Mouse (Mus musculus) kidney, postnatal 0 days (tissue): ENCODE data around the gene Fzd1. TPM values are rescaled to one million over a fixed set of nuclear protein-coding genes. Genes with fewer than 3 reads are reported as not detected.
A peak's percentile ranks its signal among the peaks of the same experiment; 100 is the strongest.

Experiments used
- ATAC-seq: fragments of 200-750 bp; cut with Nextera tagmentation; replicated peaks from 2 replicates; pipeline ENCODE4 v1.8.0; 2017; ENCODE audit warnings: low read depth, moderate number of reproducible peaks, moderate TSS enrichment, moderate library complexity; ENCODE audit not compliant: low FRiP score
- DNase-seq: peaks from one replicate; pipeline ENCODE4 v3.0.0-alpha.2; 2016; ENCODE audit warnings: low spot score
- H3K27ac ChIP-seq: fragments of 300-500 bp; sonication (generic); 2 replicates; pipeline ENCODE4 v1.5.1; 2014; ENCODE audit warnings: mild to moderate bottlenecking
- H3K27me3 ChIP-seq: fragments of 300-500 bp; sonication (generic); 2 replicates; pipeline ENCODE4 v1.6.1; 2014; ENCODE audit warnings: low read length, mixed read lengths; ENCODE audit not compliant: insufficient read depth
- H3K36me3 ChIP-seq: fragments of 300-500 bp; sonication (generic); 2 replicates; pipeline ENCODE4 v1.6.1; 2014; ENCODE audit warnings: low read length, mixed read lengths; ENCODE audit not compliant: insufficient read depth
- H3K4me1 ChIP-seq: fragments of 300-500 bp; sonication (generic); replicated peaks from 2 replicates; pipeline ENCODE4 v1.6.1; 2014; ENCODE audit warnings: antibody characterized with exemption, low read length, mixed read lengths; ENCODE audit not compliant: insufficient read depth
- H3K4me2 ChIP-seq: fragments of 300-500 bp; sonication (generic); 2 replicates; pipeline ENCODE4 v1.6.1; 2014; ENCODE audit warnings: mild to moderate bottlenecking, low read length, moderate library complexity, mixed read lengths
- H3K4me3 ChIP-seq: fragments of 300-500 bp; sonication (generic); replicated peaks from 2 replicates; pipeline ENCODE4 v1.5.1; 2014; ENCODE audit warnings: low read depth, low read length
- H3K9ac ChIP-seq: fragments of 300-500 bp; sonication (generic); 2 replicates; pipeline ENCODE4 v1.6.1; 2014; ENCODE audit warnings: low read depth, low read length
- H3K9me3 ChIP-seq: fragments of 300-500 bp; sonication (generic); replicated peaks from 2 replicates; pipeline ENCODE4 v1.6.1; 2016; ENCODE audit warnings: low read length, inconsistent platforms, mixed read lengths
- CTCF ChIP-seq: IDR thresholded peaks from 2 replicates; pipeline ENCODE4 v1.5.1; 2016; ENCODE audit warnings: antibody characterized with exemption, low read depth, mild to moderate bottlenecking, moderate library complexity
- WGBS: fragments of 180-500 bp; shearing (Covaris S2); extraction: QIAGEN DNeasy Blood & Tissue Kit; methylation state at CpG from one replicate; pipeline ENCODE4 v1.1.7; 2014; 5-methylcytosine and 5-hydroxymethylcytosine counted together
- polyA plus RNA-seq: library from polyadenylated mRNA; unstranded; fragments of >200 nt; fragmentation: Nextera tagmentation; extraction: Ambion mirVana; gene quantifications from 2 replicates; pipeline ENCODE4 v1.2.1, GENCODE M21; 2015

The Fzd1 gene
- polyA plus RNA-seq = 35.6 and 41.8 TPM in 2 replicates

- 1% methylated on average over 33 of the region's 33 CpGs for WGBS
Measured at GRCm38 (mm10) chr5:4757902-4758301, at the start of gene Fzd1. TSS of gene Fzd1 (minus strand) at chr5:4758035.

GRCm38 (mm10) chr5:4805228-4805627 is 47.4 kb upstream of the Fzd1 start:
- TF ChIP-seq CTCF = no peak
- Histone ChIP-seq H3K9me3 (no peaks in the 10 kb centered on the region), H3K27ac (no peak overlapping the region), H3K4me2 (no peak overlapping the region), H3K4me1 (no peaks in the 10 kb centered on the region), H3K9ac (no peak overlapping the region), H3K27me3 (no peaks in the 10 kb centered on the region), H3K36me3 (no peaks in the 10 kb centered on the region), H3K4me3 (no peak overlapping the region)
- ATAC-seq (peak; percentile 59; the same call in 1 of the 2 replicates), DNase-seq (no peak)
- 49% methylated on average over 4 of the region's 4 CpGs for WGBS

More at GRCm38 (mm10) chr5:4757902-4758301, at the start of gene Fzd1:
- Histone ChIP-seq H3K4me3 (peak within 1 kb of the TSS; percentile 82), H3K27me3 (no peaks in the 10 kb centered on the region), H3K9ac (peak within 1 kb of the TSS; percentile 90), H3K4me2 (peak within 1 kb of the TSS; percentile 95), H3K9me3 (no peaks in the 10 kb centered on the region), H3K36me3 (no peaks in the 10 kb centered on the region), H3K4me1 (no peaks in the 10 kb centered on the region; the same call in 1 of the 2 replicates), H3K27ac (peak within 1 kb of the TSS; percentile 97)
- peak; percentile 96 for ATAC-seq
- DNase-seq = peak; percentile 99
- TF ChIP-seq CTCF = peak; percentile 52

GRCm38 (mm10) chr5:4803708-4804107 is 45.9 kb upstream of the Fzd1 start:
- Histone ChIP-seq H3K9ac (no peak overlapping the region), H3K4me1 (no peaks in the 10 kb centered on the region), H3K4me3 (no peak overlapping the region), H3K4me2 (no peak overlapping the region), H3K9me3 (no peaks in the 10 kb centered on the region), H3K27ac (no peak overlapping the region), H3K27me3 (no peaks in the 10 kb centered on the region), H3K36me3 (no peaks in the 10 kb centered on the region)
- 71% methylated on average over 5 of the region's 5 CpGs for WGBS
- DNase-seq = no peak
- no peak for TF ChIP-seq CTCF
- no peak for ATAC-seq

GRCm38 (mm10) chr5:4801971-4802370 is 44.1 kb upstream of the Fzd1 start:
- DNase-seq = no peak
- no peak overlapping the region for H3K4me3 ChIP-seq

GRCm38 (mm10) chr5:4801096-4801850 is 43.4 kb upstream of the Fzd1 start:
- Histone ChIP-seq H3K27me3 (no peaks in the 10 kb centered on the region), H3K4me1 (no peaks in the 10 kb centered on the region), H3K4me2 (no peak overlapping the region), H3K9ac (no peak overlapping the region), H3K4me3 (no peak overlapping the region), H3K9me3 (no peaks in the 10 kb centered on the region), H3K36me3 (no peaks in the 10 kb centered on the region), H3K27ac (no peak overlapping the region)
- DNase-seq (no peak), ATAC-seq (no peak)
- no peak for TF ChIP-seq CTCF
- 81% methylated on average over 8 of the region's 8 CpGs for WGBS

More at GRCm38 (mm10) chr5:4801971-4802370, 44.1 kb upstream of the Fzd1 start:
- Histone ChIP-seq H3K27me3 (no peaks in the 10 kb centered on the region), H3K9ac (no peak overlapping the region), H3K36me3 (no peaks in the 10 kb centered on the region), H3K27ac (no peak overlapping the region), H3K4me2 (no peak overlapping the region), H3K4me1 (no peaks in the 10 kb centered on the region), H3K9me3 (no peaks in the 10 kb centered on the region)
- no peak for ATAC-seq
- no peak for TF ChIP-seq CTCF

GRCm38 (mm10) chr5:4791219-4791618 is 33.4 kb upstream of the Fzd1 start:
- Histone ChIP-seq H3K4me1 (no peaks in the 10 kb centered on the region), H3K4me3 (no peak overlapping the region), H3K4me2 (no peak overlapping the region), H3K9ac (no peak overlapping the region), H3K27ac (no peak overlapping the region), H3K36me3 (no peaks in the 10 kb centered on the region), H3K9me3 (no peaks in the 10 kb centered on the region), H3K27me3 (no peaks in the 10 kb centered on the region)
- no peak for TF ChIP-seq CTCF
- 64% methylated on average over 3 of the region's 3 CpGs for WGBS
- no peak for DNase-seq
- ATAC-seq = no peak
